Mouse (Mus musculus): ENCODE results near the gene Neil1. TPM values are rescaled to one million over a fixed set of nuclear protein-coding genes. Genes with fewer than 3 reads are reported as not detected.

Gene Neil1
- 4.4 and 5.2 TPM in 2 replicates for polyA plus RNA-seq (2015; fragmentation: Nextera tagmentation; extraction: Ambion mirVana)

DNA sequence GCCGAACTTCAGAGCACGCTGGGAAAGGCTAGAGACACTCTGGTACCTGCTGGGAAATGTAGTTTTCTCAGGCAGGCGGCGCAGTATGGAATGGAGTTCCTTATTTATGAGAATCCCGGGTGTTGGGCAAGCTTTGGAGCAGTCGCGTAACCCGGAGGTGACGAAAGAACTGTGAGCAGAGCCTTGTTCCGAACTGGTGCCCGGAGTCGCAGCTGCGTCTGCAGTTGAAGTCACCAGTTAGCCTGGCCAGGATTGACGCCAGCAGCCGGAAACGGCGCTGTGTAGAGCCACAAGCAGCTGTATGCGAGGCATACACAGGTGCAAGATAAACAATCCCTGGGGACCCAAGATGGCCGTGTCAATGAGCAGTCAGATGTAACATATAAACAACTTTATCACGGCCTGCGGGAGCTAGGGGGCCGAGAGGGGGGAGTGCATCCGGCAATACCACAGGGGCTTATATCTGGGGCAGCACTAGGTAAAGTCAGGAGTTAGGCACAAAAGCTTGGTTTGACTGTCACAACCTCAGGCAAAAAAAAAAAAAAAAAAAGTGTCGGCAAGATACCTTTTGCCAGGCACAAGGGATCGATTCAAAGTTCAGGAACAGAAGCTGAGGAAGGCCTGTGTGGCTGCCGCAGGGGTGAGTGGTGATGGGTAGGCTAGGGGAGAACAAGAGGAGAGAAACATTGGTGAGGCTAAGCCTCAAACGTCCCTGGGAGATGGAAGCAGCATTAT is at the start of gene Neil1:
Gene Neil1 (minus strand): TSS at position 162 of the 735 bp plus-strand sequence.

DNA sequence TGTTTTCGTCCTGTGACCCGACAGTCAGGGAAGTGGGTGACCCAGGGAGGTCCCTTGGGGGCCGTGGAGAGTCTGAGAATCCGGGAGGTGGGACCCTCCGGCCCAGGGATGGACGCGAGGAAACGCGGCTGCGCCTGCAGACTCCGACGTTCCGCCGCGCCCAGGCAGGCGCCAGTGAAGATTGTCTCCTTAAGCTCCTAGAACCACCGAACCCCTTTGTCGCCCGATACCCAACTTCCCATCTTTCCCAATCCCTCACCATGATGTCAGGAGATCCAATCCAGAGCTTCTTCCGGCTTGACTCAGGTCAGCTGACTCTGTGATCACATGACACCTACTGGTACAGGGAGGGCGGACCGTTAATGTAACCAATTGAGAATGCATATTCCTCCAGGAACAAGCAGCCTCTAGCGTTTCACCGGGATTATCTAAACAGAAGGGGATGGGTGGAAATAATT is 9.9 kb upstream of the Neil1 start, which contains the start of gene Commd4:
Gene Commd4 (minus strand): TSS at position 319 of the 458 bp plus-strand sequence.

DNA sequence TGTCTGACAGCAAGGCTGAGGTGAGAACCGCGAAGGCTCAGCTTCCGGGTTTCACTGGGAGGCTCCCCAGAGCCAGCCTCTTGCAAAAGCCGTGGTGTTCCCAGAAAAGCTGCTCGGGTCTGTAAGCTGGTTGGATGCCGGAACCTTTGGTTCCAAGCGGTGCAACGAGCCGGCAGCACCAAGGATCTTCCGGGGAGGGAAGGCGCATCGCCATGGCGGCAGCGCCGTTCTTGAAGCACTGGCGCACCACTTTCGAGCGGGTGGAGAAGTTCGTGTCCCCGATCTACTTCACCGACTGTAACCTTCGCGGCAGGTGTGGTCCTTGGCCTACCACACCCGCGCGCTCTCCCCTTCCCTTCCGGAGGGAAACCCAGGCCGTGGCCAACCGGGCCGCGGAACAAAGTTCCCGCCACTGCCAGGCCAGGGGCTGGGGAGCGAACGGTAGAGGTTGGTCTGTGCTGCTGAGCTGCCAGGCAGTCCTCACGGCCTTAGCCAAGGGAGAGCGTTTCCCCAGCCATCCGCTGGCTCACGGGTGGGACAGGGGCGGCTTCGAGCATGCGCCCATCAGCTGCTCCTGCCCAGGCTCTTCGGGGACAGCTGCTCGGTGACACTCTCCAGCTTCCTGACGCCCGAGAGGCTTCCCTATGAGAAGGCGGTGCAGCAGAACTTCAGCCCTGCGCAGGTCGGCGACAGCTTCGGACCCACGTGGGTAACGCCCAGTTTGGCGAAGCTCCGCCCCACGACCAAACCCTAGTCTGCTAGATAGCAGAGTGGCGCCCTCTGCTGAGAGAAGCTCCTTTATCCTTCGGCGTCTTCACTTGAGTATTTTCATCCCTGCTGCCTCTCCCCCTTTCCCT is 17.3 kb downstream of the Neil1 start, which contains the start of gene Man2c1:
Gene Man2c1 (plus strand): TSS at position 114 of the 857 bp plus-strand sequence.

Other genes with a start within 250 kb of the Neil1 start
- gene Snx33, start 219.9 kb downstream of the Neil1 start, polyA plus RNA-seq (2015; fragmentation: Nextera tagmentation; extraction: Ambion mirVana): 3.0 and 3.3 TPM in 2 replicates
- 53.9 and 57.2 TPM in 2 replicates for gene Imp3, start 210.8 kb downstream of the Neil1 start, polyA plus RNA-seq (2015; fragmentation: Nextera tagmentation; extraction: Ambion mirVana)
- gene Snupn, start 197.4 kb downstream of the Neil1 start, polyA plus RNA-seq (2015; fragmentation: Nextera tagmentation; extraction: Ambion mirVana): 12.3 and 12.9 TPM in 2 replicates
- gene Ptpn9, start 153.4 kb downstream of the Neil1 start, polyA plus RNA-seq (2015; fragmentation: Nextera tagmentation; extraction: Ambion mirVana): 6.4 and 8.4 TPM in 2 replicates
- 9.4 and 9.7 TPM in 2 replicates for gene Sin3a, start 76.3 kb downstream of the Neil1 start, polyA plus RNA-seq (2015; fragmentation: Nextera tagmentation; extraction: Ambion mirVana)
- gene Man2c1, start 17.6 kb downstream of the Neil1 start, polyA plus RNA-seq (2015; fragmentation: Nextera tagmentation; extraction: Ambion mirVana): 36.4 and 37.4 TPM in 2 replicates
- gene Commd4, start 10.0 kb upstream of the Neil1 start, polyA plus RNA-seq (2015; fragmentation: Nextera tagmentation; extraction: Ambion mirVana): 62.5 and 63.0 TPM in 2 replicates
- not detected in 2 replicates for gene Trcg1, start 88.3 kb upstream of the Neil1 start, polyA plus RNA-seq (2015; fragmentation: Nextera tagmentation; extraction: Ambion mirVana)
- 4.8 and 8.2 TPM in 2 replicates for gene 1700017B05Rik, start 114.3 kb upstream of the Neil1 start, polyA plus RNA-seq (2015; fragmentation: Nextera tagmentation; extraction: Ambion mirVana)